Mouse (Mus musculus) adrenal gland, postnatal 4 days (tissue): Measurements from ENCODE around the gene Aox3. TPM values are rescaled to one million over a fixed set of nuclear protein-coding genes. Genes with fewer than 3 reads are reported as not detected.
A peak's percentile ranks its signal among the peaks of the same experiment; 100 is the strongest.

Experiments
- DNase-seq, 2 experiments: peaks; one replicate each; pipeline ENCODE4 v3.0.0; 2021 to 2022; ENCODE audit warnings: low spot score in 2 of 2, mixed read lengths in 2 of 2
- total RNA-seq, 2 experiments: library from RNA; stranded (reverse); gene quantifications; 2 replicates each; pipeline ENCODE4 v1.2.3; 2021

The Aox3 gene
- total RNA-seq, 2 experiments from 2014 or later: 3.9 to 6.9 TPM

GRCm38 (mm10) chr1:58102494-58102893, 10.4 kb upstream of the Aox3 start:
- no peak for DNase-seq

- no peak for DNase-seq
Measured at GRCm38 (mm10) chr1:58105685-58106084, 7.2 kb upstream of the Aox3 start.

- no peak for DNase-seq
Measured at GRCm38 (mm10) chr1:58107066-58107465, 5.9 kb upstream of the Aox3 start.

- DNase-seq: no peak
Measured at GRCm38 (mm10) chr1:58110241-58110640, 2.7 kb upstream of the Aox3 start.

GRCm38 (mm10) chr1:58111315-58111714, 1.6 kb upstream of the Aox3 start:
- no peak for DNase-seq

- DNase-seq: no peak
Measured at GRCm38 (mm10) chr1:58113441-58113840, 511 bp downstream of the Aox3 start.

- no peak for DNase-seq
Measured at GRCm38 (mm10) chr1:58114021-58114560, 1.2 kb downstream of the Aox3 start.

- no peak for DNase-seq
Measured at GRCm38 (mm10) chr1:58114666-58115375, 1.9 kb downstream of the Aox3 start.

GRCm38 (mm10) chr1:58118231-58118630, 5.3 kb downstream of the Aox3 start:
- no peak for DNase-seq

GRCm38 (mm10) chr1:58124901-58125300, 12.0 kb downstream of the Aox3 start:
- no peak for DNase-seq

- no peak for DNase-seq
Measured at GRCm38 (mm10) chr1:58137891-58138290, 25.0 kb downstream of the Aox3 start.

GRCm38 (mm10) chr1:58138986-58139385, 26.1 kb downstream of the Aox3 start:
- DNase-seq: no peak

- no peak for DNase-seq
Measured at GRCm38 (mm10) chr1:58140607-58141006, 27.7 kb downstream of the Aox3 start.

GRCm38 (mm10) chr1:58144384-58145069, 31.6 kb downstream of the Aox3 start:
- DNase-seq: no peak

- DNase-seq: no peak
Measured at GRCm38 (mm10) chr1:58146026-58146425, 33.1 kb downstream of the Aox3 start.

- no peak for DNase-seq
Measured at GRCm38 (mm10) chr1:58147776-58148175, 34.8 kb downstream of the Aox3 start.

- no peak for DNase-seq
Measured at GRCm38 (mm10) chr1:58152247-58152646, 39.3 kb downstream of the Aox3 start.

- peak in 1 of 2 experiments; percentile 12 for DNase-seq
Measured at GRCm38 (mm10) chr1:58156747-58157146, 43.8 kb downstream of the Aox3 start.

- DNase-seq: no peak
Measured at GRCm38 (mm10) chr1:58169893-58170292, 57.0 kb downstream of the Aox3 start.

- DNase-seq: no peak
Measured at GRCm38 (mm10) chr1:58188514-58189175, 75.7 kb downstream of the Aox3 start.

GRCm38 (mm10) chr1:58194317-58194716, 81.4 kb downstream of the Aox3 start:
- DNase-seq: no peak

- DNase-seq: no peak
Measured at GRCm38 (mm10) chr1:58194988-58195387, 82.1 kb downstream of the Aox3 start.
